In genomic region chr5:51563574-51563973, GRCm38 (mm10) we compare ENCODE assay signal across 26 mouse cellular contexts.
"Had no signal": no experiment of that assay in that cellular context is flagged by ENCODE, and none has a peak within 500 bp of the region (broad histone marks: within the 10 kb centered on the region; RNA-seq: fewer than 3 reads in every experiment).

No protein-coding gene starts in this region.

- DNase-seq: forebrain, postnatal 0 days; gastrocnemius, postnatal 14 days; gastrocnemius, postnatal 36 days; heart, postnatal 4 days; kidney, adult 11 months; kidney, adult 2 months; kidney, adult 9 months; kidney, postnatal 14 days; kidney, postnatal 36 days; layer of hippocampus, adult 9-11 months; liver; liver, embryonic 13.5 days had no signal

- H3K9ac ChIP-seq: forebrain, postnatal 0 days; heart, embryonic 13.5 days; heart, embryonic 15.5 days; hindbrain, embryonic 13.5 days; hindbrain, embryonic 15.5 days; kidney, embryonic 15.5 days; limb, embryonic 12.5 days; liver, embryonic 13.5 days; liver, embryonic 15.5 days had no signal

- H3K9me3 ChIP-seq: heart, embryonic 13.5 days; heart, embryonic 15.5 days; hindbrain, embryonic 13.5 days; hindbrain, embryonic 15.5 days; kidney, embryonic 15.5 days; limb, embryonic 10.5 days; limb, embryonic 12.5 days; liver, embryonic 13.5 days; liver, embryonic 15.5 days had no signal

- H3K4me2 ChIP-seq: heart, embryonic 11.5 days; heart, embryonic 13.5 days; heart, embryonic 15.5 days; hindbrain, embryonic 13.5 days; hindbrain, embryonic 15.5 days; kidney, embryonic 15.5 days; limb, embryonic 12.5 days; liver, embryonic 11.5 days; liver, embryonic 13.5 days; liver, embryonic 15.5 days had no signal

- H3K27ac ChIP-seq: hindbrain, embryonic 13.5 days; hindbrain, embryonic 15.5 days; hindbrain, postnatal 0 days; kidney, embryonic 15.5 days; kidney, postnatal 0 days; left cerebral cortex, adult 2 months; limb, embryonic 10.5 days; limb, embryonic 12.5 days; liver, embryonic 13.5 days; liver, embryonic 15.5 days had no signal

- ATAC-seq: forebrain, postnatal 0 days; hindbrain, postnatal 0 days; intestine, embryonic 16.5 days had no signal

- H3K4me1 ChIP-seq: liver, embryonic 13.5 days; liver, embryonic 15.5 days had no signal

- H3K27me3 ChIP-seq: heart, embryonic 13.5 days; heart, embryonic 15.5 days; hindbrain, embryonic 13.5 days; hindbrain, embryonic 15.5 days; kidney, embryonic 15.5 days; limb, embryonic 12.5 days; liver, embryonic 13.5 days; liver, embryonic 15.5 days had no signal

- H3K36me3 ChIP-seq: heart, embryonic 13.5 days; heart, embryonic 15.5 days; hindbrain, embryonic 13.5 days; hindbrain, embryonic 15.5 days; kidney, embryonic 15.5 days; limb, embryonic 10.5 days; limb, embryonic 12.5 days; liver, embryonic 13.5 days; liver, embryonic 15.5 days had no signal

- H3K4me3 ChIP-seq: heart, embryonic 13.5 days; heart, embryonic 15.5 days; hindbrain, embryonic 13.5 days; hindbrain, embryonic 15.5 days; kidney, embryonic 15.5 days; left cerebral cortex, adult 2 months; limb, embryonic 10.5 days; limb, embryonic 12.5 days; liver, embryonic 13.5 days; liver, embryonic 15.5 days had no signal
